ENCODE assay signal across 12 mouse cellular contexts in the genomic region with DNA sequence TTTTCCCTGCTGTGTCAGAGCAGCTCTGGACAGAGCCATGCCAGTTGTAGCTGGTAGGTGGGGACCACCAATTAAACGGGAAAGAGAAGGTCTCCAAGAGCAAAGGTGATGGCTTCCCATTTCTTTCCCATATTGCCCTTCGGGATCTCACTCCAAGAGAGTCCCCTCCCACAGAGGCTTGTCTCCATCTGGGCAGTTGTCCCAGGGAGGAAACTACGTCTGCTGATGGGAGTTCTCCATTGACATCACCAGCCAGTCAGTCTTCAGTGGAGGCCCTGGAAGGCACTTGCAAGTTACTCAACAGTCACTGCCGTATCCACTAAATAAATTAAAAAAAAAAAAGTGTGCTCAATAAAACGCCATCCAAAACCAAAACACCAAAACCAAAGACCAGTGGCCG.
DNase-seq lines count a peak whose midpoint lies in the region; ATAC-seq and TF ChIP-seq lines count a peak whose summit lies in the region.
"Had no signal": no experiment of that assay in that cellular context is flagged by ENCODE, and none has a peak within 500 bp of the region (broad histone marks: within the 10 kb centered on the region; RNA-seq: fewer than 3 reads in every experiment).

No protein-coding gene starts in this region.

- H3K27ac ChIP-seq in heart, embryonic 10.5 days = no peak overlapping the region
- H3K27ac ChIP-seq in kidney, embryonic 16.5 days (ENCODE audit: low read length) = peak overlapping the region; percentile 56
- H3K27ac ChIP-seq in lung, embryonic 14.5 days (ENCODE audit: low read depth) = no peak overlapping the region; the same call in 1 of the 2 replicates
- H3K27ac ChIP-seq in midbrain, postnatal 0 days (ENCODE audit: low read depth, low read length) = no peak overlapping the region
- H3K27ac ChIP-seq: embryonic facial prominence, embryonic 10.5 days had no signal

- peak; percentile 2; the same call in 1 of the 2 replicates for ATAC-seq in kidney, embryonic 16.5 days (ENCODE audit: low FRiP score, low TSS enrichment)
- no peak for ATAC-seq in lung, embryonic 14.5 days (ENCODE audit: insufficient read depth)
- ATAC-seq in midbrain, postnatal 0 days (ENCODE audit: low FRiP score) = no peak
- ATAC-seq: forebrain, embryonic 14.5 days; inflammation-experienced regulatory T-cells, adult 6 months had no signal

- H3K4me1 ChIP-seq in heart, embryonic 10.5 days = peaks cover 47% of the 10 kb centered on the region
- peaks cover 59% of the 10 kb centered on the region for H3K4me1 ChIP-seq in kidney, embryonic 16.5 days (ENCODE audit: insufficient read depth, low read length)
- H3K4me1 ChIP-seq in lung, embryonic 14.5 days (ENCODE audit: insufficient read depth) = peaks cover 16% of the 10 kb centered on the region; the same call in 1 of the 2 replicates
- H3K4me1 ChIP-seq in midbrain, postnatal 0 days (ENCODE audit: insufficient read depth, low read length) = peaks cover 4% of the 10 kb centered on the region; the same call in 1 of the 2 replicates

- H3K9me3 ChIP-seq in heart, embryonic 10.5 days = no peaks in the 10 kb centered on the region
- H3K9me3 ChIP-seq in kidney, embryonic 16.5 days (ENCODE audit: low read length) = no peaks in the 10 kb centered on the region
- no peaks in the 10 kb centered on the region for H3K9me3 ChIP-seq in lung, embryonic 14.5 days (ENCODE audit: low read depth, low read length)
- H3K9me3 ChIP-seq in midbrain, postnatal 0 days (ENCODE audit: low read length) = no peaks in the 10 kb centered on the region
- H3K9me3 ChIP-seq: embryonic facial prominence, embryonic 10.5 days had no signal

- DNase-seq in heart, adult 11 months = peak; percentile 97
- no peak for DNase-seq in heart, embryonic 10.5 days (ENCODE audit: low spot score)
- DNase-seq in gastrocnemius, postnatal 25 days = peak; percentile 53
- DNase-seq in lung, embryonic 14.5 days = peak; percentile 57
- no peak for DNase-seq in embryo, embryonic 11 days
- DNase-seq in midbrain, postnatal 0 days (ENCODE audit: low spot score) = no peak
- DNase-seq in layer of hippocampus, adult 9-11 months = no peak
- DNase-seq: cerebellum, adult 8-10 months had no signal

- TF ChIP-seq CTCF in lung, embryonic 14.5 days (IDR thresholded peaks at IDR 0.05; ENCODE audit: low read depth) = no peak
- no peak for TF ChIP-seq CTCF in midbrain, postnatal 0 days (IDR thresholded peaks at IDR 0.05)

- 65% methylated on average over 6 of the region's 6 CpGs for WGBS in heart, embryonic 10.5 days
- 35% methylated on average over 6 of the region's 6 CpGs for WGBS in kidney, embryonic 16.5 days
- WGBS in lung, embryonic 14.5 days = 49% methylated on average over 6 of the region's 6 CpGs
- 69% methylated on average over 6 of the region's 6 CpGs for WGBS in midbrain, postnatal 0 days

- no peaks in the 10 kb centered on the region for H3K36me3 ChIP-seq in heart, embryonic 10.5 days
- H3K36me3 ChIP-seq in kidney, embryonic 16.5 days (ENCODE audit: insufficient read depth, low read length) = no peaks in the 10 kb centered on the region
- no peaks in the 10 kb centered on the region for H3K36me3 ChIP-seq in lung, embryonic 14.5 days (ENCODE audit: insufficient read depth)
- no peaks in the 10 kb centered on the region for H3K36me3 ChIP-seq in midbrain, postnatal 0 days (ENCODE audit: insufficient read depth, low read length)
- H3K36me3 ChIP-seq: embryonic facial prominence, embryonic 10.5 days had no signal

- no peaks in the 10 kb centered on the region for H3K27me3 ChIP-seq in heart, embryonic 10.5 days (ENCODE audit: insufficient read depth, poor library complexity, severe bottlenecking)
- H3K27me3 ChIP-seq in kidney, embryonic 16.5 days (ENCODE audit: insufficient read depth, low read length) = no peaks in the 10 kb centered on the region
- no peaks in the 10 kb centered on the region for H3K27me3 ChIP-seq in lung, embryonic 14.5 days (ENCODE audit: insufficient read depth, low read length)
- H3K27me3 ChIP-seq in midbrain, postnatal 0 days (ENCODE audit: insufficient read depth, low read length) = no peaks in the 10 kb centered on the region

- no peak overlapping the region for H3K4me3 ChIP-seq in heart, embryonic 10.5 days
- H3K4me3 ChIP-seq in kidney, embryonic 16.5 days (ENCODE audit: low read length) = no peak overlapping the region
- H3K4me3 ChIP-seq in lung, embryonic 14.5 days (ENCODE audit: low read depth, low read length) = no peak overlapping the region
- H3K4me3 ChIP-seq in midbrain, postnatal 0 days (ENCODE audit: low read depth, low read length) = no peak overlapping the region
- H3K4me3 ChIP-seq: embryonic facial prominence, embryonic 10.5 days had no signal

- peak overlapping the region; percentile 1; the same call in 1 of the 2 replicates for H3K4me2 ChIP-seq in kidney, embryonic 16.5 days (replicated peaks; ENCODE audit: low read depth, low read length)
- no peak overlapping the region for H3K4me2 ChIP-seq in lung, embryonic 14.5 days
- H3K4me2 ChIP-seq in midbrain, postnatal 0 days (ENCODE audit: low read depth, low read length, poor library complexity, severe bottlenecking) = no peak overlapping the region

- 0 out of 2 replicates have a peak overlapping the region, but pooled peaks have one; percentile 11 for H3K9ac ChIP-seq in kidney, embryonic 16.5 days (replicated peaks; ENCODE audit: low read length)
- no peak overlapping the region for H3K9ac ChIP-seq in lung, embryonic 14.5 days
- H3K9ac ChIP-seq in midbrain, postnatal 0 days (replicated peaks; ENCODE audit: low read length, poor library complexity, severe bottlenecking) = no peak overlapping the region

Comparison
In these comparisons a context has a peak if more than half of its experiments do, and no peak if none do; other contexts are left out.
1. DNase-seq: peak in heart, adult 11 months (single experiment), gastrocnemius, postnatal 25 days (single experiment) and lung, embryonic 14.5 days (single experiment); none in heart, embryonic 10.5 days (single experiment), embryo, embryonic 11 days (single experiment), midbrain, postnatal 0 days (single experiment) and layer of hippocampus, adult 9-11 months (single experiment).